20 mouse cellular contexts compared by ENCODE assay signal in genomic region chrX:51642661-51643257, GRCm38 (mm10). TPM values are rescaled to one million over a fixed set of nuclear protein-coding genes. Genes with fewer than 3 reads are reported as not detected.
"Had no signal": no experiment of that assay in that cellular context is flagged by ENCODE, and none has a peak within 500 bp of the region (broad histone marks: within the 10 kb centered on the region; RNA-seq: fewer than 3 reads in every experiment).

No protein-coding gene starts in this region.

- H3K9ac ChIP-seq: kidney, embryonic 15.5 days; liver, embryonic 13.5 days; lung, embryonic 14.5 days; midbrain, embryonic 12.5 days; midbrain, embryonic 15.5 days; neural tube, embryonic 12.5 days; neural tube, embryonic 15.5 days had no signal

- H3K4me2 ChIP-seq: kidney, embryonic 15.5 days; liver, embryonic 13.5 days; lung, embryonic 14.5 days; midbrain, embryonic 12.5 days; midbrain, embryonic 15.5 days; neural tube, embryonic 12.5 days; neural tube, embryonic 15.5 days had no signal

- H3K36me3 ChIP-seq: kidney, embryonic 15.5 days; liver, embryonic 13.5 days; midbrain, embryonic 12.5 days; midbrain, embryonic 15.5 days; neural tube, embryonic 12.5 days; neural tube, embryonic 15.5 days had no signal

- H3K27ac ChIP-seq: kidney, embryonic 15.5 days; left cerebral cortex, adult 2 months; liver, embryonic 13.5 days; macrophage; midbrain, embryonic 12.5 days; midbrain, embryonic 15.5 days; neural tube, embryonic 12.5 days; neural tube, embryonic 15.5 days had no signal

- H3K9me3 ChIP-seq: kidney, embryonic 15.5 days; liver, embryonic 13.5 days; midbrain, embryonic 12.5 days; midbrain, embryonic 15.5 days; neural tube, embryonic 12.5 days; neural tube, embryonic 15.5 days had no signal

- H3K27me3 ChIP-seq: liver, embryonic 13.5 days; midbrain, embryonic 12.5 days; midbrain, embryonic 15.5 days; neural tube, embryonic 12.5 days; neural tube, embryonic 15.5 days had no signal

- ATAC-seq: lung, postnatal 0 days; midbrain, embryonic 15.5 days had no signal

- H3K4me1 ChIP-seq: kidney, embryonic 15.5 days; liver, embryonic 13.5 days; midbrain, embryonic 12.5 days; midbrain, embryonic 15.5 days; neural tube, embryonic 12.5 days; neural tube, embryonic 15.5 days had no signal

- DNase-seq: kidney, postnatal 10 days; kidney, postnatal 36 days; layer of hippocampus, postnatal 36 days; liver, embryonic 13.5 days; lung, embryonic 14.5 days; right cerebral cortex, adult 18-20 months; right cerebral cortex, postnatal 25 days; thymus, adult 2 months; thymus, postnatal 14 days; thymus, postnatal 4 days had no signal

- H3K4me3 ChIP-seq: kidney, embryonic 15.5 days; left cerebral cortex, adult 2 months; liver, embryonic 13.5 days; midbrain, embryonic 12.5 days; midbrain, embryonic 15.5 days; neural tube, embryonic 12.5 days; neural tube, embryonic 15.5 days had no signal

RNA-seq across cellular contexts. Expression of gene Hs6st2, which starts 38.9 kb away (rescaled TPM):
- total RNA-seq: megakaryocyte, adult 5-6 weeks had no signal
- polyA plus RNA-seq: liver, adult 2 months; macrophage had no signal
